Mouse (Mus musculus) liver, postnatal 0 days (tissue): ENCODE data around the gene Scrt2.

ENCODE experiments used
- CTCF ChIP-seq: sonication (generic); IDR thresholded peaks from 2 replicates; pipeline ENCODE4 v1.5.1; 2016; ENCODE audit warnings: antibody characterized with exemption, low read depth
- EP300 ChIP-seq: IDR thresholded peaks from 2 replicates; pipeline ENCODE4 v1.6.1; 2016; ENCODE audit warnings: antibody characterized with exemption, low read depth, mild to moderate bottlenecking

DNA sequence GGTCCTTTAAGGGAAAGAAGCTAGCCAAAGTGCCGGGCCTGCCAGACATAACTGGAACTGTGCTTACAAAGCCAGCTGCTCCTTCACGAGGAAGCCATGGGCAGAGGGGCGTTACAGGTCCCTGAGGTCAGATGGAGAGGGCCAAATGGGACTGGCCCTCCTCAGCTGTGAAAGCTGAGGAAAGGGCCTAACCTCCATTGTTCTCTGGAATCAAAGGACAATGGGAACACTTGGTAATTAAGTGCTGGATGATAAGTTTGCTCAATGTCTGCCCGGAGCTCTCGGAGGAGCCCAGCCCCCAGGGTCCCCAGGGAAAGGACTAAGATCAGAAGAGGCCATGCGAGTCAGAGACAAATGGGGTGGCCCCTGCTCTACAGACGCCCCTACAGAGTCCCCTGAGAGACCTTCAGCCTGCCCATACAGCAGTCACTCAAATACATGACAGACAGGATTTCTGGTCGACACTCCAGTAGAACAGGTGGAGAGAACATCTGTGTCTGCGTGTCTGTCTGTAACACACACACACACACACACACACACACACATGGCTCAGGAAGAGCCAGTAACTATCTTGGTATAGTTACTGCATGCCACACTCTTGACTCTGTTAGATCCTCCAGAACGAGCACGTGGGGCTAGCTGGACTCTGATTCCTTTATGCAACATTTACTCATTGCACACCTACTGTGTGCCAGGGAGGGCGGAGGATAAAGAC is 10.2 kb downstream of the Scrt2 start:
- TF ChIP-seq CTCF (no peak), EP300 (no peak)
